Mouse (Mus musculus): ENCODE results near the gene Rab6b. TPM values are rescaled to one million over a fixed set of nuclear protein-coding genes. Genes with fewer than 3 reads are reported as not detected.

Rab6b gene
- total and polyA plus RNA-seq, 3 experiments: 0.04 to 0.19 TPM; not detected in 1

DNA sequence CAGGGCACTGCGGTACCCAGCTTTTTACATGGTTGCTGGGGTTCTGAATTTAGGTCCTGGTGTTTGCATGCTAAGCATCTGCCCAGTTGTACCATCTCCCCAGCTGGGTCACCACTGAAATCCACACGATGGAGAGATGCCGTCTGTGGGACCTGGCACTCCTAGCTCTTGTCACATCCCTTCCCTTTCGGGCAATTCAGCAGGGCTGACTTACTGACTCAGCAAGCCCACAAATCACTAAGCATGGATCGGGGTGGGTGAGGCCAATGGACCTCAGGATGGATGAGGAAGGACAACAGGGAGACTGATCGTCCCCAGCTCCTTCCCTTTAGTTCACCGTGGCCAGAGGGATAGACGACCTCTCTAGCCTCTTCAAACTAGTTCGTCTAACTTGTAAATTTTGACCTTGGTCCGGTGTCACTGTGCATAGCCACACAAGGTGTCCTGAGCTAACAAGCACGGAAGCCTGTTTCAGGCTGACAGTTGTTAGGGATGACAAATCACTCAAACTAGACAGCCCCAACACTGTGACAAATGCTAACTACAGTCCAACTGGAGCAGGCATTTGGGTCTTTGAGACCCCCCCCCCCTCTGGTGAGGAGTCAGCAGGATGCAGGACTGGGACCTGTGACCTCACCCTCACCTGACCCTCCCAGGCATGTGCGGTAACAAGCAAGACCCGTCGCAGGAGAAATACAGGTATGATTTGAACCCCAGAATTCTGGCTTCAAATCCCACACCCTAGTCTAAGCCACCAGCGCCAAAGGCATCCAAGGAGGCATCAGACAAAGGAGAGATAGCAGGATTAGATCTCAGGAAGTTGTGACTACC is 117.7 kb downstream of the Rab6b start:
- no peaks in the 10 kb centered on the region for H3K9me3 ChIP-seq (replicated peaks; ENCODE audit: low read length)
- no peaks in the 10 kb centered on the region for H3K79me2 ChIP-seq (replicated peaks; ENCODE audit: control insufficient read depth, extremely low read depth, insufficient read depth, poor library complexity, severe bottlenecking)
- TF ChIP-seq JUND (conservative IDR thresholded peaks at IDR 0.05; ENCODE audit: low read depth, low read length): no peak
- TF ChIP-seq ZNF384 (IDR thresholded peaks at IDR 0.05; ENCODE audit: low read depth, low read length): no peak
- no peak for TF ChIP-seq MAX (IDR thresholded peaks at IDR 0.05; ENCODE audit: low read length)
- no peak for TF ChIP-seq MAZ (IDR thresholded peaks at IDR 0.05; ENCODE audit: low read depth, low read length)
- no peak for TF ChIP-seq MEF2A (IDR thresholded peaks at IDR 0.05; ENCODE audit: borderline replicate concordance, low read depth, low read length)
- no peak for TF ChIP-seq NRF1 (IDR thresholded peaks at IDR 0.05; ENCODE audit: low read depth, low read length)
- no peak for TF ChIP-seq EP300 (IDR thresholded peaks at IDR 0.05; ENCODE audit: low read length)
- no peak for TF ChIP-seq BHLHE40 (IDR thresholded peaks at IDR 0.05; ENCODE audit: low read depth, low read length)
- TF ChIP-seq MAFK (IDR thresholded peaks at IDR 0.05; ENCODE audit: insufficient replicate concordance, low read length): no peak
- TF ChIP-seq ZC3H11A (IDR thresholded peaks at IDR 0.05; ENCODE audit: low read depth, low read length): no peak
- no peak for TF ChIP-seq UBTF (IDR thresholded peaks at IDR 0.05; ENCODE audit: low read depth, low read length)
- no peak for TF ChIP-seq CTCF (conservative IDR thresholded peaks at IDR 0.05 in 1 of 2, IDR thresholded peaks at IDR 0.05 in 1 of 2; ENCODE audit: low read depth in 2 of 2, low read length in 2 of 2)
- no peak for TF ChIP-seq ZMIZ1 (IDR thresholded peaks at IDR 0.05; ENCODE audit: low read depth, low read length)
- no peak for TF ChIP-seq POLR2A (IDR thresholded peaks at IDR 0.05; ENCODE audit: low read depth, low read length)
- TF ChIP-seq MXI1 (IDR thresholded peaks at IDR 0.05; ENCODE audit: low read depth, low read length): no peak
- no peak for TF ChIP-seq IRF4 (IDR thresholded peaks at IDR 0.05; ENCODE audit: low read depth, low read length)
- no peak for TF ChIP-seq ETS1 (conservative IDR thresholded peaks at IDR 0.05; ENCODE audit: low read depth, low read length)
- TF ChIP-seq TCF12 (IDR thresholded peaks at IDR 0.05; ENCODE audit: low read depth, low read length): no peak
- TF ChIP-seq E2F4 (IDR thresholded peaks at IDR 0.05; ENCODE audit: insufficient replicate concordance, low read depth, low read length): no peak
- no peak for DNase-seq (ENCODE audit: extremely low read depth)
- no peak overlapping the region for H3K27ac ChIP-seq (ENCODE audit: insufficient read depth, low read depth)
- H3K4me3 ChIP-seq (replicated peaks in 1 of 3; ENCODE audit: low read depth in 2 of 3, low read length in 2 of 3, poor library complexity in 1 of 3): no peak overlapping the region
- H3K4me1 ChIP-seq (ENCODE audit: control insufficient read depth in 1 of 2, insufficient read depth in 2 of 2): no peaks in the 10 kb centered on the region
- no peak overlapping the region for H3K4me2 ChIP-seq (ENCODE audit: insufficient read depth, low read depth, poor library complexity, severe bottlenecking)
- dilution Hi-C loops (cut with MboI; ENCODE audit: extremely low pct_ligation_motif_present, extremely low pct_unique_long_range_greater_than_20kb, low sequenced_read_pairs) (no loop called here), in situ Hi-C loops (cut with MboI; ENCODE audit: low pct_ligation_motif_present, low pct_unique_long_range_greater_than_20kb, low sequenced_read_pairs) (no loop called here)
- no peaks in the 10 kb centered on the region for H3K36me3 ChIP-seq (replicated peaks in 1 of 2; ENCODE audit: control insufficient read depth in 1 of 2, insufficient read depth in 1 of 2, low read length in 1 of 2)
- H3K9ac ChIP-seq (ENCODE audit: insufficient read depth, low read depth): no peak overlapping the region
- peaks cover 31% of the 10 kb centered on the region for H3K27me3 ChIP-seq (replicated peaks)

Measured in CH12.LX (cell line).